Mouse (Mus musculus) limb, embryonic 11.5 days (tissue): ENCODE measurements around the gene Prrx2. TPM values are rescaled to one million over a fixed set of nuclear protein-coding genes. Genes with fewer than 3 reads are reported as not detected.

Source experiments
- ATAC-seq: fragments of 200-750 bp; cut with Nextera tagmentation; 2 replicates; pipeline ENCODE4 v1.8.0; 2017; ENCODE audit warnings: low read depth; ENCODE audit not compliant: insufficient number of reproducible peaks, low FRiP score, low TSS enrichment
- DNase-seq: peaks from one replicate; pipeline ENCODE4 v3.0.0-alpha.2; 2015; ENCODE audit warnings: low spot score
- H3K27ac ChIP-seq: fragments of 300-500 bp; sonication (generic); replicated peaks from 2 replicates; pipeline ENCODE4 v1.5.1; 2014; ENCODE audit warnings: low read depth, mild to moderate bottlenecking, low read length
- H3K27me3 ChIP-seq: fragments of 300-500 bp; sonication (generic); 2 replicates; pipeline ENCODE4 v1.6.1; 2014; ENCODE audit warnings: mild to moderate bottlenecking, low read length, mixed read lengths; ENCODE audit not compliant: control insufficient read depth, insufficient read depth
- H3K36me3 ChIP-seq: fragments of 300-500 bp; sonication (generic); 2 replicates; pipeline ENCODE4 v1.6.1; 2014; ENCODE audit warnings: mild to moderate bottlenecking, low read length, moderate library complexity, mixed read lengths; ENCODE audit not compliant: control insufficient read depth, insufficient read depth
- H3K4me1 ChIP-seq: fragments of 300-500 bp; sonication (generic); 2 replicates; pipeline ENCODE4 v1.6.1; 2014; ENCODE audit warnings: low read length, mixed read lengths; ENCODE audit not compliant: control insufficient read depth, insufficient read depth
- H3K4me2 ChIP-seq: fragments of 300-500 bp; sonication (generic); 2 replicates; pipeline ENCODE4 v1.6.1; 2014; ENCODE audit warnings: low read depth, mild to moderate bottlenecking, moderate library complexity; ENCODE audit not compliant: severe bottlenecking
- H3K4me3 ChIP-seq: fragments of 300-500 bp; sonication (generic); 2 replicates; pipeline ENCODE4 v1.5.1; 2014; ENCODE audit warnings: low read depth, low read length
- H3K9ac ChIP-seq: fragments of 300-500 bp; sonication (generic); 2 replicates; pipeline ENCODE4 v1.6.1; 2014; ENCODE audit warnings: mild to moderate bottlenecking, low read length
- H3K9me3 ChIP-seq: fragments of 300-500 bp; sonication (generic); 2 replicates; pipeline ENCODE4 v1.6.1; 2016; ENCODE audit warnings: low read length; ENCODE audit not compliant: control insufficient read depth
- WGBS: fragments of 180-500 bp; shearing (Covaris S2); extraction: QIAGEN DNeasy Blood & Tissue Kit; methylation state at CpG from one replicate; pipeline ENCODE4 v1.1.7; 2014; 5-methylcytosine and 5-hydroxymethylcytosine counted together
- polyA plus RNA-seq: library from polyadenylated mRNA; unstranded; fragments of >200 nt; fragmentation: Nextera tagmentation; extraction: Ambion mirVana; gene quantifications from 2 replicates; pipeline ENCODE4 v1.2.1, GENCODE M21; 2014

The Prrx2 gene
- polyA plus RNA-seq, 1 experiment from 2014 or later = 138 TPM

GRCm38 (mm10) chr2:30902726-30903722 is 68.3 kb downstream of the Prrx2 start:
- Histone ChIP-seq H3K4me3 (peak overlapping the region; percentile 47), H3K4me2 (peak overlapping the region; percentile 83), H3K4me1 (peaks cover 15% of the 10 kb centered on the region), H3K27ac (no peak overlapping the region), H3K9me3 (no peaks in the 10 kb centered on the region), H3K9ac (peak overlapping the region; percentile 55), H3K27me3 (no peaks in the 10 kb centered on the region), H3K36me3 (no peaks in the 10 kb centered on the region)
- 10% methylated on average over 36 of the region's 37 CpGs for WGBS
- DNase-seq (peak; percentile 72), ATAC-seq (peak; percentile 80)

GRCm38 (mm10) chr2:30904231-30904630 is 69.5 kb downstream of the Prrx2 start:
- no peak overlapping the region for H3K27ac ChIP-seq
- WGBS = 72% methylated on average over 6 of the region's 6 CpGs
- H3K4me3 ChIP-seq = no peak overlapping the region
- ATAC-seq (no peak), DNase-seq (no peak)
- no peak overlapping the region for H3K4me2 ChIP-seq
- H3K27me3 ChIP-seq = no peaks in the 10 kb centered on the region
- H3K4me1 ChIP-seq = peaks cover 15% of the 10 kb centered on the region
- no peaks in the 10 kb centered on the region for H3K36me3 ChIP-seq
- H3K9me3 ChIP-seq = no peaks in the 10 kb centered on the region
- no peak overlapping the region for H3K9ac ChIP-seq

- DNase-seq = no peak
- WGBS = 79% methylated on average over 7 of the region's 7 CpGs
Observed at GRCm38 (mm10) chr2:30904991-30905390, 70.2 kb downstream of the Prrx2 start.

GRCm38 (mm10) chr2:30905906-30906305 is 71.1 kb downstream of the Prrx2 start:
- no peaks in the 10 kb centered on the region for H3K36me3 ChIP-seq
- H3K27ac ChIP-seq = no peak overlapping the region
- H3K4me3 ChIP-seq = no peak overlapping the region
- H3K9me3 ChIP-seq = no peaks in the 10 kb centered on the region
- H3K27me3 ChIP-seq = no peaks in the 10 kb centered on the region
- no peak overlapping the region for H3K4me2 ChIP-seq
- H3K4me1 ChIP-seq = peaks cover 15% of the 10 kb centered on the region
- no peak overlapping the region for H3K9ac ChIP-seq
- ATAC-seq (no peak), DNase-seq (no peak)
- 83% methylated on average over 8 of the region's 8 CpGs for WGBS

More at GRCm38 (mm10) chr2:30904991-30905390, 70.2 kb downstream of the Prrx2 start:
- no peak overlapping the region for H3K9ac ChIP-seq
- H3K4me3 ChIP-seq = no peak overlapping the region
- H3K4me2 ChIP-seq = no peak overlapping the region
- no peaks in the 10 kb centered on the region for H3K36me3 ChIP-seq
- no peaks in the 10 kb centered on the region for H3K27me3 ChIP-seq
- H3K9me3 ChIP-seq = no peaks in the 10 kb centered on the region
- peaks cover 15% of the 10 kb centered on the region for H3K4me1 ChIP-seq
- no peak overlapping the region for H3K27ac ChIP-seq
- ATAC-seq = no peak

- ATAC-seq (no peak), DNase-seq (no peak)
- Histone ChIP-seq H3K4me1 (peaks cover 14% of the 10 kb centered on the region), H3K9me3 (no peaks in the 10 kb centered on the region), H3K36me3 (no peaks in the 10 kb centered on the region), H3K9ac (no peak overlapping the region), H3K4me3 (no peak overlapping the region), H3K27me3 (no peaks in the 10 kb centered on the region), H3K4me2 (no peak overlapping the region), H3K27ac (no peak overlapping the region)
- WGBS = 76% methylated on average over 4 of the region's 4 CpGs
Observed at GRCm38 (mm10) chr2:30906641-30907040, 71.9 kb downstream of the Prrx2 start.

- Histone ChIP-seq H3K9ac (no peak overlapping the region), H3K4me2 (no peak overlapping the region), H3K4me1 (no peaks in the 10 kb centered on the region), H3K4me3 (no peak overlapping the region), H3K27ac (no peak overlapping the region), H3K36me3 (no peaks in the 10 kb centered on the region), H3K27me3 (no peaks in the 10 kb centered on the region), H3K9me3 (no peaks in the 10 kb centered on the region)
- ATAC-seq (no peak), DNase-seq (no peak)
- WGBS = 69% methylated on average over 4 of the region's 4 CpGs
Observed at GRCm38 (mm10) chr2:30912291-30912773, 77.6 kb downstream of the Prrx2 start.

GRCm38 (mm10) chr2:30913022-30913421 is 78.2 kb downstream of the Prrx2 start:
- Histone ChIP-seq H3K9ac (no peak overlapping the region), H3K9me3 (no peaks in the 10 kb centered on the region), H3K4me2 (no peak overlapping the region), H3K27me3 (no peaks in the 10 kb centered on the region), H3K4me1 (no peaks in the 10 kb centered on the region; the same call in 1 of the 2 replicates), H3K36me3 (no peaks in the 10 kb centered on the region), H3K27ac (no peak overlapping the region), H3K4me3 (no peak overlapping the region)
- ATAC-seq (no peak), DNase-seq (no peak)
- 81% methylated on average over 8 of the region's 8 CpGs for WGBS

- 73% methylated on average over 3 of the region's 3 CpGs for WGBS
Observed at GRCm38 (mm10) chr2:30914836-30915235, 80.1 kb downstream of the Prrx2 start.

More at GRCm38 (mm10) chr2:30914836-30915235, 80.1 kb downstream of the Prrx2 start:
- DNase-seq (no peak), ATAC-seq (no peak)
- Histone ChIP-seq H3K4me2 (no peak overlapping the region), H3K27ac (0 out of 2 replicates have a peak overlapping the region, but pooled peaks have one; percentile 21), H3K27me3 (no peaks in the 10 kb centered on the region), H3K4me3 (no peak overlapping the region), H3K9me3 (no peaks in the 10 kb centered on the region), H3K4me1 (peaks cover 9% of the 10 kb centered on the region; the same call in 1 of the 2 replicates), H3K9ac (no peak overlapping the region), H3K36me3 (no peaks in the 10 kb centered on the region)
